Mouse (Mus musculus) CD8-positive naive resting alpha-beta T cell, adult 2 months (primary cell): ENCODE data around the gene Usp33.

Source experiments
- DNase-seq, 2 experiments: peaks; one replicate each; pipeline ENCODE4 v3.0.0; 2022; ENCODE audit warnings: low read depth in 2 of 2, low spot score in 2 of 2

Usp33 gene

GRCm38 (mm10) chr3:152339862-152340557, 6.3 kb upstream of the Usp33 start, which contains the start of gene Miga1:
Gene Miga1, minus strand, starts transcription at chr3:152340407.
- peak; percentile 59 to 63 for DNase-seq

GRCm38 (mm10) chr3:152342961-152343517, 3.2 kb upstream of the Usp33 start:
- no peak for DNase-seq

GRCm38 (mm10) chr3:152346633-152347141, 409 bp downstream of the Usp33 start:
- DNase-seq: peak; percentile 4 to 10

GRCm38 (mm10) chr3:152347227-152347626, 949 bp downstream of the Usp33 start:
- DNase-seq: no peak

GRCm38 (mm10) chr3:152348011-152348830, 1.9 kb downstream of the Usp33 start:
- DNase-seq: no peak

GRCm38 (mm10) chr3:152350431-152350830, 4.2 kb downstream of the Usp33 start:
- no peak for DNase-seq

GRCm38 (mm10) chr3:152350966-152351365, 4.7 kb downstream of the Usp33 start:
- no peak for DNase-seq

GRCm38 (mm10) chr3:152352289-152352688, 6.0 kb downstream of the Usp33 start:
- no peak for DNase-seq

GRCm38 (mm10) chr3:152353434-152354177, 7.3 kb downstream of the Usp33 start:
- no peak for DNase-seq

- DNase-seq: peak; percentile 3 to 13
Measured at GRCm38 (mm10) chr3:152355361-152355760, 9.1 kb downstream of the Usp33 start.

- DNase-seq: no peak
Measured at GRCm38 (mm10) chr3:152356751-152357150, 10.5 kb downstream of the Usp33 start.

GRCm38 (mm10) chr3:152359151-152359550, 12.9 kb downstream of the Usp33 start:
- no peak for DNase-seq

GRCm38 (mm10) chr3:152364181-152364580, 17.9 kb downstream of the Usp33 start:
- DNase-seq: no peak

GRCm38 (mm10) chr3:152376063-152376462, 29.8 kb downstream of the Usp33 start:
- DNase-seq: no peak

- no peak for DNase-seq
Measured at GRCm38 (mm10) chr3:152384106-152384505, 37.8 kb downstream of the Usp33 start.

- peak; percentile 86 to 87 for DNase-seq
Measured at GRCm38 (mm10) chr3:152395350-152396277, 49.3 kb downstream of the Usp33 start, which contains the start of gene Zzz3. Gene Zzz3, plus strand, starts transcription at chr3:152395473.

- peak; percentile 98 for DNase-seq
Measured at GRCm38 (mm10) chr3:152396278-152396987, 50.2 kb downstream of the Usp33 start.

- peak; percentile 14 to 25 for DNase-seq
Measured at GRCm38 (mm10) chr3:152396988-152397314, 50.7 kb downstream of the Usp33 start.

GRCm38 (mm10) chr3:152397335-152397940, 51.2 kb downstream of the Usp33 start:
- DNase-seq: no peak
